Mouse (Mus musculus): ENCODE data around the gene Syt1. TPM values are rescaled to one million over a fixed set of nuclear protein-coding genes. Genes with fewer than 3 reads are reported as not detected.

Syt1 gene
- polyA plus RNA-seq, 1 experiment from 2014 or later, result 1.1 TPM

GRCm38 (mm10) chr10:108541555-108541954, 469.2 kb downstream of the Syt1 start:
- no peak overlapping the region for H3K4me3 ChIP-seq
- H3K4me2 ChIP-seq, result no peak overlapping the region
- no peaks in the 10 kb centered on the region for H3K27me3 ChIP-seq (replicated peaks)
- no peak for ATAC-seq (ENCODE audit: insufficient number of reproducible peaks, low FRiP score)
- H3K27ac ChIP-seq (ENCODE audit: poor library complexity, severe bottlenecking), result no peak overlapping the region
- H3K36me3 ChIP-seq, result no peaks in the 10 kb centered on the region
- peaks cover 14% of the 10 kb centered on the region; the same call in 1 of the 2 replicates for H3K4me1 ChIP-seq (replicated peaks)
- WGBS, result 71% methylated on average over 9 of the region's 9 CpGs
- H3K9me3 ChIP-seq (replicated peaks), result no peaks in the 10 kb centered on the region
- H3K9ac ChIP-seq, result no peak overlapping the region

DNA sequence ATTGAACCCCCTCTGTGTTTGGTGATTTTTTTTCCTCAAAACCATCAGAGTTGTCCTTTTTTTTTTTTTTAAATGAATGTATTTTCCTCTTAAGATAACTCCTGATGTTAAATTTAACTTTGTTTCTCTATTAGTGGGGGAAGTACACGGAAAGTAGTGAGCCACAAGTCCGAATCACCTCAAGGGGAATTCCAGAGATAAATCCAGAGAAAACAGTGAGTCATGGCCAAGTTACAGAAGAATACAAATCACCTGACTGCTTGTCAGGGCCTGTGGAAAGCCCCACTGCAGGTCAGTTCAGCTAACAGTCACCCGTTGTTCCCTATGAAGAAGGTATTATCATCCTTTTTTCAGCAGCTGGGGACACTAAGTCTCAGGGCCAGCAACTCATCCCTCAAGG, 472.2 kb downstream of the Syt1 start:
- 19% methylated on average over 3 of the region's 3 CpGs for WGBS
- peaks cover 14% of the 10 kb centered on the region; the same call in 1 of the 2 replicates for H3K4me1 ChIP-seq (replicated peaks)
- no peaks in the 10 kb centered on the region for H3K27me3 ChIP-seq (replicated peaks)
- 0 out of 2 replicates have a peak, but pooled peaks have one; percentile 26 for ATAC-seq (ENCODE audit: insufficient number of reproducible peaks, low FRiP score)
- no peak overlapping the region for H3K4me2 ChIP-seq
- H3K36me3 ChIP-seq, result no peaks in the 10 kb centered on the region
- no peaks in the 10 kb centered on the region for H3K9me3 ChIP-seq (replicated peaks)
- no peak overlapping the region for H3K4me3 ChIP-seq
- H3K9ac ChIP-seq, result no peak overlapping the region
- peak overlapping the region; percentile 73 for H3K27ac ChIP-seq (ENCODE audit: poor library complexity, severe bottlenecking)

- Histone ChIP-seq H3K9ac (no peak overlapping the region), H3K4me2 (no peak overlapping the region), H3K4me1 (replicated peaks) (peaks cover 14% of the 10 kb centered on the region; the same call in 1 of the 2 replicates), H3K9me3 (replicated peaks) (no peaks in the 10 kb centered on the region), H3K27ac (ENCODE audit: poor library complexity, severe bottlenecking) (0 out of 2 replicates have a peak overlapping the region, but pooled peaks have one; percentile 73), H3K4me3 (no peak overlapping the region), H3K27me3 (replicated peaks) (no peaks in the 10 kb centered on the region), H3K36me3 (no peaks in the 10 kb centered on the region)
- peak; percentile 51; the same call in 1 of the 2 replicates for ATAC-seq (ENCODE audit: insufficient number of reproducible peaks, low FRiP score)
- WGBS, result 49% methylated on average over 9 of the region's 9 CpGs
Measured at GRCm38 (mm10) chr10:108537641-108538040, 473.1 kb downstream of the Syt1 start.

DNA sequence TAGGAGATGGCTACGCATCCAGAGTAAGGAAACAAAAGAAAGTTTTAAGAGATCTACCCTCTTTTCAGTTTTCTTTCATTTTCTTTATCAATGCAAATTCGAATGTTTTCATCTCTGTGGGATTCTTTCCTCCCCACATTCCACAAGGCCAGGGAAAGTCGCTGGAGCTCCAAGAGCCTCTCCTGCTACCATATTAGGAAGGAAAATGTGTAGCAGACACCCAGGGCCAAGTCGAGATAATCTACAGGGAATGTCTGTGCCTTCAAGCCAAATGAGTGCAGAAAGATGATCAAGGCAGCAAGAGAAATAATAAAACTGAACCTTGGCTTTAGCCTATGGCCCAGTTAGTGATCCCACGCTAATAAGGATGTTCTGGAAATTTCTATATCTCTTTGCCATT, 474.9 kb downstream of the Syt1 start:
- H3K27ac ChIP-seq (ENCODE audit: poor library complexity, severe bottlenecking), result peak overlapping the region; percentile 69
- 20% methylated on average over 5 of the region's 5 CpGs for WGBS
- no peak overlapping the region for H3K4me3 ChIP-seq
- no peak overlapping the region for H3K4me2 ChIP-seq
- H3K36me3 ChIP-seq, result no peaks in the 10 kb centered on the region
- no peaks in the 10 kb centered on the region for H3K9me3 ChIP-seq (replicated peaks)
- no peaks in the 10 kb centered on the region for H3K27me3 ChIP-seq (replicated peaks)
- ATAC-seq (ENCODE audit: insufficient number of reproducible peaks, low FRiP score), result no peak
- peaks cover 21% of the 10 kb centered on the region for H3K4me1 ChIP-seq (replicated peaks)
- no peak overlapping the region for H3K9ac ChIP-seq

GRCm38 (mm10) chr10:108534112-108534511, 476.7 kb downstream of the Syt1 start:
- no peak for ATAC-seq (ENCODE audit: insufficient number of reproducible peaks, low FRiP score)

DNA sequence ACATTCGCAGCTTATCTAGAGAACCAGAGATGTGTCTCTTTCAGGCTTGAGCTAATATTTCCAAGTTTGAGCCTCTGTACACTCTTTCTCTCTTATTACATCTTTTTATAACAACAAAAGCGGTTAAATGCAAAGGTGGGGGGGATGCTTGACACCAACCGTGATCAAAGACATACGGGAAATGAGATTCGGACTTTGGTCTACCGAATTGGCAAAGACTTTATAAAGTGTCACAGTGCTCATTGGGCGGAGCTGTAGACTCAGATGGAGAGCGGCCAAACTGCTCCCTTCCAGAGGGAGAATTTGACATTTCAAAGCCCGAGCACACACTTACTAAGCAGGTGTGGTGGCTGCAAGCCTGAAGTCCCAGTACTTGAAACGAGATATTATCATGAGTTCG, 477.9 kb downstream of the Syt1 start:
- no peaks in the 10 kb centered on the region for H3K27me3 ChIP-seq (replicated peaks)
- H3K4me2 ChIP-seq, result no peak overlapping the region
- no peak overlapping the region for H3K9ac ChIP-seq
- no peak overlapping the region for H3K27ac ChIP-seq (ENCODE audit: poor library complexity, severe bottlenecking)
- no peaks in the 10 kb centered on the region for H3K36me3 ChIP-seq
- WGBS, result 90% methylated on average over 11 of the region's 11 CpGs
- H3K9me3 ChIP-seq (replicated peaks), result no peaks in the 10 kb centered on the region
- peaks cover 12% of the 10 kb centered on the region for H3K4me1 ChIP-seq (replicated peaks)
- no peak for ATAC-seq (ENCODE audit: insufficient number of reproducible peaks, low FRiP score)
- H3K4me3 ChIP-seq, result no peak overlapping the region

More at GRCm38 (mm10) chr10:108534112-108534511, 476.7 kb downstream of the Syt1 start:
- H3K4me1 ChIP-seq (replicated peaks), result peaks cover 21% of the 10 kb centered on the region
- no peak overlapping the region for H3K27ac ChIP-seq (ENCODE audit: poor library complexity, severe bottlenecking)
- no peaks in the 10 kb centered on the region for H3K36me3 ChIP-seq
- no peak overlapping the region for H3K9ac ChIP-seq
- H3K4me2 ChIP-seq, result no peak overlapping the region
- H3K4me3 ChIP-seq, result no peak overlapping the region
- H3K27me3 ChIP-seq (replicated peaks), result no peaks in the 10 kb centered on the region
- 92% methylated on average over 4 of the region's 4 CpGs for WGBS
- no peaks in the 10 kb centered on the region for H3K9me3 ChIP-seq (replicated peaks)

- H3K9ac ChIP-seq, result no peak overlapping the region
- no peak overlapping the region for H3K4me2 ChIP-seq
- no peak overlapping the region for H3K4me3 ChIP-seq
- H3K4me1 ChIP-seq (replicated peaks), result peaks cover 9% of the 10 kb centered on the region
- H3K36me3 ChIP-seq, result no peaks in the 10 kb centered on the region
- no peaks in the 10 kb centered on the region for H3K27me3 ChIP-seq (replicated peaks)
- no peaks in the 10 kb centered on the region for H3K9me3 ChIP-seq (replicated peaks)
- 66% methylated on average over 9 of the region's 9 CpGs for WGBS
- ATAC-seq (ENCODE audit: insufficient number of reproducible peaks, low FRiP score), result no peak
- no peak overlapping the region for H3K27ac ChIP-seq (ENCODE audit: poor library complexity, severe bottlenecking)
Measured at GRCm38 (mm10) chr10:108532283-108532682, 478.5 kb downstream of the Syt1 start.

- WGBS, result 60% methylated on average over 4 of the region's 4 CpGs
- no peak overlapping the region for H3K9ac ChIP-seq
- H3K4me1 ChIP-seq (replicated peaks), result peaks cover 9% of the 10 kb centered on the region
- no peak overlapping the region for H3K4me3 ChIP-seq
- no peaks in the 10 kb centered on the region for H3K27me3 ChIP-seq (replicated peaks)
- no peak for ATAC-seq (ENCODE audit: insufficient number of reproducible peaks, low FRiP score)
- no peak overlapping the region for H3K4me2 ChIP-seq
- H3K27ac ChIP-seq (ENCODE audit: poor library complexity, severe bottlenecking), result no peak overlapping the region
- no peaks in the 10 kb centered on the region for H3K36me3 ChIP-seq
- no peaks in the 10 kb centered on the region for H3K9me3 ChIP-seq (replicated peaks)
Measured at GRCm38 (mm10) chr10:108531641-108532040, 479.1 kb downstream of the Syt1 start.

- Histone ChIP-seq H3K4me1 (replicated peaks) (peaks cover 9% of the 10 kb centered on the region), H3K4me3 (no peak overlapping the region), H3K27me3 (replicated peaks) (no peaks in the 10 kb centered on the region), H3K36me3 (no peaks in the 10 kb centered on the region), H3K27ac (ENCODE audit: poor library complexity, severe bottlenecking) (no peak overlapping the region), H3K4me2 (no peak overlapping the region), H3K9me3 (replicated peaks) (no peaks in the 10 kb centered on the region), H3K9ac (no peak overlapping the region)
- no peak for ATAC-seq (ENCODE audit: insufficient number of reproducible peaks, low FRiP score)
- 40% methylated on average over 4 of the region's 4 CpGs for WGBS
Measured at GRCm38 (mm10) chr10:108531111-108531510, 479.7 kb downstream of the Syt1 start.

- ATAC-seq (ENCODE audit: insufficient number of reproducible peaks, low FRiP score), result no peak
- 87% methylated on average over 7 of the region's 7 CpGs for WGBS
- peaks cover 16% of the 10 kb centered on the region for H3K4me1 ChIP-seq (replicated peaks)
- H3K4me2 ChIP-seq, result no peak overlapping the region
- no peak overlapping the region for H3K27ac ChIP-seq (ENCODE audit: poor library complexity, severe bottlenecking)
- H3K4me3 ChIP-seq, result no peak overlapping the region
- H3K27me3 ChIP-seq (replicated peaks), result no peaks in the 10 kb centered on the region
- H3K9ac ChIP-seq, result no peak overlapping the region
- H3K36me3 ChIP-seq, result no peaks in the 10 kb centered on the region
- H3K9me3 ChIP-seq (replicated peaks), result no peaks in the 10 kb centered on the region
Measured at GRCm38 (mm10) chr10:108528338-108528737, 482.4 kb downstream of the Syt1 start.

DNA sequence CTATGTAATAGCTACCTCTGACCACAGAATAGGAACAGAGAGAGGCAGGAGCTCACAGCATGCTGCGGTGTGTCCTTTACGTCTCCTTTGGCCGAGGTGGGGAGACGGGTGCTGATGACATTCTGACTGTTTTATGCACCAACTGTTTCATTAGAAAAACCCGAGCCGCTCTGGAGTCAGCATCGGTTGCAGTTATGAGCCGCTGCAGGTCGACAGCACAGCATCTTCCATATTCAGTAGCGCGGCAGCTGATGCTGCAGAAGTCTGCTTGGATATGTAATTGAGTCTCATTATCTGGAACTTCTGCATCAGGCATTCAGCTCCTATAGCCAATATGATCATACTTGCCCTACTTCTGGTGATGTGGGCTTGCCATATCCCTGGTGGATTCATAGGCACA, 485.3 kb downstream of the Syt1 start:
- H3K27ac ChIP-seq (ENCODE audit: poor library complexity, severe bottlenecking), result no peak overlapping the region
- peaks cover 7% of the 10 kb centered on the region for H3K4me1 ChIP-seq (replicated peaks)
- 87% methylated on average over 11 of the region's 11 CpGs for whole genome bisulfite sequencing
- H3K4me3 ChIP-seq, result no peak overlapping the region
- H3K27me3 ChIP-seq (replicated peaks), result no peaks in the 10 kb centered on the region
- no peak overlapping the region for H3K4me2 ChIP-seq
- H3K9ac ChIP-seq, result no peak overlapping the region
- no peaks in the 10 kb centered on the region for H3K9me3 ChIP-seq (replicated peaks)
- no peak for ATAC-seq (ENCODE audit: insufficient number of reproducible peaks, low FRiP score)
- no peaks in the 10 kb centered on the region for H3K36me3 ChIP-seq

GRCm38 (mm10) chr10:108524306-108525029, 486.3 kb downstream of the Syt1 start:
- Histone ChIP-seq H3K27ac (ENCODE audit: poor library complexity, severe bottlenecking) (peak overlapping the region; percentile 29; the same call in 1 of the 2 replicates), H3K27me3 (replicated peaks) (no peaks in the 10 kb centered on the region), H3K9me3 (replicated peaks) (no peaks in the 10 kb centered on the region), H3K4me2 (no peak overlapping the region), H3K4me1 (replicated peaks) (peaks cover 7% of the 10 kb centered on the region), H3K36me3 (no peaks in the 10 kb centered on the region), H3K4me3 (no peak overlapping the region), H3K9ac (no peak overlapping the region)
- no peak for ATAC-seq (ENCODE audit: insufficient number of reproducible peaks, low FRiP score)
- 41% methylated on average over 6 of the region's 6 CpGs for WGBS
